In the genomic region with DNA sequence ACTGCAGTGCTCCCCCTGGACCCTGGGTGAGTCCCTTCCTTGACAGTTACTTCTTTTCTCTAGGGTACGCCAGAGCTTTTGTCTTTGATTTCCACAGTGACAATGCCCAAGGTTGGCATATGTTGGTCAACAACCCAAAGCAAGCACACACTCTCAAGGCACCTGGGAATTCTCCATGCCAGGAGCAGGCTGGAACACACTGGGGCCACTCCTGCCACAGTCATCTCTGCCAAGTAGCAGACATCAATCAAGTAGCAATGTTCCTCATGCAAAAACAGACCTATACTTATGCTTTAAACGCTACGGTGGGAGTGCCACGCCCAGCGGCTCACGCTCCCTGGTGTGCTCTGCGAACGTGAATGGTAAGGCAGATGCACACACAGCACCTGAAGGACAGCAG, we compare ENCODE assay signal across 12 mouse cellular contexts. TPM values are rescaled to one million over a fixed set of nuclear protein-coding genes. Genes with fewer than 3 reads are reported as not detected.
"Had no signal": no experiment of that assay in that cellular context is flagged by ENCODE, and none has a peak within 500 bp of the region (broad histone marks: within the 10 kb centered on the region; RNA-seq: fewer than 3 reads in every experiment).

No protein-coding gene starts in this region.

- DNase-seq: kidney, adult 9 months; kidney, postnatal 25 days; left cerebral cortex, postnatal 4 days; liver, postnatal 0 days; lung, embryonic 14.5 days; retina, postnatal 1 day; right cerebral cortex, postnatal 25 days; spleen, adult 18-20 months; thymus, postnatal 25 days had no signal

RNA-seq across cellular contexts. Expression of a gene that starts 14.9 kb away (rescaled TPM):
- total RNA-seq: left cerebral cortex, adult 8-10 months; left cerebral cortex, postnatal 14 days; neutrophil, adult 5-6 weeks had no signal

RNA-seq across cellular contexts. Expression of a gene that starts 49.8 kb away (rescaled TPM):
- total RNA-seq: neutrophil, adult 5-6 weeks had no signal
